Mouse (Mus musculus) cortical plate, adult 2 months (tissue): Measurements from ENCODE around the gene Srebf2.

ENCODE experiments used
- CTCF ChIP-seq: fragments of 200-500 bp; IDR thresholded peaks from 2 replicates; pipeline ENCODE4 v1.5.1; 2011; ENCODE audit warnings: mild to moderate bottlenecking, control low read depth, low read length; ENCODE audit not compliant: insufficient read depth; ENCODE audit errors: extremely low read depth
- POLR2A ChIP-seq: fragments of 200-500 bp; IDR thresholded peaks from 2 replicates; pipeline ENCODE4 v1.6.1; 2011; ENCODE audit warnings: mild to moderate bottlenecking, low read length, control low read depth; ENCODE audit not compliant: insufficient read depth; ENCODE audit errors: extremely low read depth

- TF ChIP-seq POLR2A (no peak), CTCF (no peak)
Measured at GRCm38 (mm10) chr15:82186131-82186530, 39.1 kb downstream of the Srebf2 start.
